In the genomic region with DNA sequence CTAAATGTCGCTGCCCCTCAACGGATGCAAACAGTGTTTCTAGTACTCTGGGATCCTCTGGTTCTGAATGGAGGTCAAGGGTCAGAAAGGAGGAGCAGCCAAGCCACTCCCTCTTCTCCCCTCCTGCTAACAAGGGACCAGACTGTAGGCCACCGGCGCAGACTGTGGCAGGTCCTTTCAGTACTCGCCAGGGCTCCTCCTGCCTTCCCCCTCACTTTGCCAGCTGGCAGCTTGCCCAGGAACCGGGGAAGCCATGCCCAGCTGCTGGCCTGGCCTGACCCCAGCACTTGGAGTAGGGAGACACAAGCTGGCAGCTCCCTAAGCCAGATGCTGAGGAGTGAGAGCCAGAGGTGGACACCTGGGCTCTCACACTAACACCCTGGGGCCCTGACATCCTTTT, we compare ENCODE assay signal across 8 mouse cellular contexts. TPM values are rescaled to one million over a fixed set of nuclear protein-coding genes. Genes with fewer than 3 reads are reported as not detected.
DNase-seq lines count a peak whose midpoint lies in the region; ATAC-seq and TF ChIP-seq lines count a peak whose summit lies in the region.

No protein-coding gene starts in this region.

- no peaks in the 10 kb centered on the region for H3K9me3 ChIP-seq in hindbrain, postnatal 0 days (ENCODE audit: low read length)

- no peak overlapping the region for H3K9ac ChIP-seq in hindbrain, postnatal 0 days (replicated peaks; ENCODE audit: low read length)

- peak; percentile 94 for DNase-seq in adrenal gland, adult 8-10 months
- DNase-seq in embryo, embryonic 11 days: peak; percentile 76
- peak; percentile 94 for DNase-seq in gastrocnemius, postnatal 25 days
- DNase-seq in hindbrain, postnatal 0 days (ENCODE audit: low spot score): peak; percentile 94
- peak; percentile 87 for DNase-seq in left cerebral cortex, adult 11 months (ENCODE audit: low spot score)
- peak; percentile 98 for DNase-seq in lung, postnatal 10 days
- peak; percentile 73 for DNase-seq in retina, embryonic 14.5 days (ENCODE audit: low spot score)
- DNase-seq in urinary bladder, postnatal 4 days (ENCODE audit: low spot score in 2 of 2): peak; percentile 90 to 95

- 0 out of 2 replicates have a peak overlapping the region, but pooled peaks have one; percentile 2 for H3K4me3 ChIP-seq in hindbrain, postnatal 0 days (ENCODE audit: low read length)

- ATAC-seq in hindbrain, postnatal 0 days: peak; percentile 76

- TF ChIP-seq CTCF in hindbrain, postnatal 0 days (IDR thresholded peaks at IDR 0.05; ENCODE audit: low read depth): 0 out of 2 replicates have a peak, but pooled peaks have one; percentile 8

- H3K36me3 ChIP-seq in hindbrain, postnatal 0 days (ENCODE audit: insufficient read depth, low read length): peaks cover 20% of the 10 kb centered on the region

- H3K4me1 ChIP-seq in hindbrain, postnatal 0 days (ENCODE audit: insufficient read depth, low read length): peaks cover 21% of the 10 kb centered on the region

- peak overlapping the region; percentile 88 for H3K27ac ChIP-seq in hindbrain, postnatal 0 days

- WGBS in hindbrain, postnatal 0 days: 3% methylated on average over 6 of the region's 6 CpGs

- H3K4me2 ChIP-seq in hindbrain, postnatal 0 days (ENCODE audit: low read depth, low read length): peak overlapping the region; percentile 93

- H3K27me3 ChIP-seq in hindbrain, postnatal 0 days (ENCODE audit: insufficient read depth, low read length): no peaks in the 10 kb centered on the region

RNA-seq across cellular contexts. Expression of a gene that starts 4.3 kb away (rescaled TPM):
- total RNA-seq in adrenal gland, adult 8-10 months (2022): 100 to 1,000 TPM in 2 of 4 experiments, 10 to 100 TPM in 2; 89.8 to 169 (median 115) TPM
- total RNA-seq in gastrocnemius, postnatal 25 days (2021): 10 to 100 TPM; 12.0 to 13.9 TPM
- 252 and 255 TPM in 2 replicates for total RNA-seq in hindbrain, postnatal 0 days (2014; rRNA removed)
- 46.6 and 49.7 TPM in 2 replicates for polyA plus RNA-seq in hindbrain, postnatal 0 days (2015; fragmentation: Nextera tagmentation; extraction: Ambion mirVana)

RNA-seq across cellular contexts. Expression of a gene that starts 24.6 kb away (rescaled TPM):
- total RNA-seq in adrenal gland, adult 8-10 months (2022): 10 to 100 TPM in 1 of 4 experiments, 1 to 10 TPM in 3; 5.0 to 10.2 (median 6.7) TPM
- total RNA-seq in gastrocnemius, postnatal 25 days (2021): under 1 TPM in 1 of 2 experiments, not detected in 1; 0.35 TPM
- 127 and 141 TPM in 2 replicates for total RNA-seq in hindbrain, postnatal 0 days (2014; rRNA removed)
- 234 and 241 TPM in 2 replicates for polyA plus RNA-seq in hindbrain, postnatal 0 days (2015; fragmentation: Nextera tagmentation; extraction: Ambion mirVana)

RNA-seq across cellular contexts. Expression of a gene that starts 30.4 kb away (rescaled TPM):
- total RNA-seq in adrenal gland, adult 8-10 months (2022): 100 to 1,000 TPM; 138 to 160 (median 154) TPM
- total RNA-seq in gastrocnemius, postnatal 25 days (2021): 10 to 100 TPM; 60.4 to 65.0 TPM
- 77.1 and 99.0 TPM in 2 replicates for total RNA-seq in hindbrain, postnatal 0 days (2014; rRNA removed)
- polyA plus RNA-seq in hindbrain, postnatal 0 days (2015; fragmentation: Nextera tagmentation; extraction: Ambion mirVana): 162 and 163 TPM in 2 replicates

RNA-seq across cellular contexts. Expression of a gene that starts 30.5 kb away (rescaled TPM):
- 10 to 100 TPM; 53.9 to 65.7 (median 60.5) TPM for total RNA-seq in adrenal gland, adult 8-10 months (2022)
- 10 to 100 TPM; 26.5 to 26.9 TPM for total RNA-seq in gastrocnemius, postnatal 25 days (2021)
- total RNA-seq in hindbrain, postnatal 0 days (2014; rRNA removed): 21.8 and 26.9 TPM in 2 replicates
- 18.5 and 22.2 TPM in 2 replicates for polyA plus RNA-seq in hindbrain, postnatal 0 days (2015; fragmentation: Nextera tagmentation; extraction: Ambion mirVana)

RNA-seq across cellular contexts. Expression of a gene that starts 33.1 kb away (rescaled TPM):
- 10 to 100 TPM in 2 of 4 experiments, 1 to 10 TPM in 2; 6.3 to 16.0 (median 10.4) TPM for total RNA-seq in adrenal gland, adult 8-10 months (2022)
- total RNA-seq in gastrocnemius, postnatal 25 days (2021): 1 to 10 TPM; 6.1 to 7.0 TPM
- total RNA-seq in hindbrain, postnatal 0 days (2014; rRNA removed): 3.8 and 4.3 TPM in 2 replicates
- polyA plus RNA-seq in hindbrain, postnatal 0 days (2015; fragmentation: Nextera tagmentation; extraction: Ambion mirVana): 8.7 and 9.5 TPM in 2 replicates

Comparison
In these comparisons a context has a peak if more than half of its experiments do, and no peak if none do; other contexts are left out.
1. Peak in every context shown above with its lines: DNase-seq, ATAC-seq, H3K4me3 ChIP-seq and H3K27ac ChIP-seq.
2. RNA of a gene that starts 4.3 kb away (total RNA-seq): 252 to 255 TPM in hindbrain, postnatal 0 days and 89.8 to 169 TPM in adrenal gland, adult 8-10 months; 12.0 to 13.9 TPM in gastrocnemius, postnatal 25 days; every median in the first group is over 4 times any median in the second.
3. RNA of a gene that starts 24.6 kb away (total RNA-seq): 127 to 141 TPM in hindbrain, postnatal 0 days; 5.0 to 10.2 TPM in adrenal gland, adult 8-10 months and 0.35 TPM in gastrocnemius, postnatal 25 days; every median in the first group is over 10 times any median in the second.